Mouse (Mus musculus): ENCODE measurements around the gene Crk. TPM values are rescaled to one million over a fixed set of nuclear protein-coding genes. Genes with fewer than 3 reads are reported as not detected.

Gene Crk
- polyA plus RNA-seq, 1 experiment = 91.5 TPM

GRCm38 (mm10) chr11:75741615-75742014 lies 62.6 kb downstream of the Crk start:
- H3K4me3 ChIP-seq (ENCODE audit: low read depth, low read length) = no peak overlapping the region
- TF ChIP-seq POLR2A (IDR thresholded peaks at IDR 0.05; ENCODE audit: insufficient read depth, low read length) (no peak), CTCF (IDR thresholded peaks at IDR 0.05; ENCODE audit: low read depth, low read length) (no peak), EP300 (IDR thresholded peaks at IDR 0.05; ENCODE audit: insufficient read depth, low read depth, low read length) (no peak)
- H3K36me3 ChIP-seq (ENCODE audit: control insufficient read depth, insufficient read depth, low read length, poor library complexity, severe bottlenecking) = peaks cover 50% of the 10 kb centered on the region
- H3K27me3 ChIP-seq (ENCODE audit: control insufficient read depth, insufficient read depth, low read length, poor library complexity, severe bottlenecking) = no peaks in the 10 kb centered on the region
- no peaks in the 10 kb centered on the region for H3K9me3 ChIP-seq (replicated peaks; ENCODE audit: control insufficient read depth, insufficient read depth, low read length, poor library complexity, severe bottlenecking)
- H3K27ac ChIP-seq (ENCODE audit: insufficient read depth, low read length) = no peak overlapping the region
- H3K9ac ChIP-seq (ENCODE audit: low read depth, poor library complexity, severe bottlenecking) = 0 out of 2 replicates have a peak overlapping the region, but pooled peaks have one; percentile 52
- H3K4me1 ChIP-seq (ENCODE audit: control insufficient read depth, insufficient read depth, low read length) = peaks cover 8% of the 10 kb centered on the region

- no peak overlapping the region for H3K9ac ChIP-seq (ENCODE audit: low read depth, poor library complexity, severe bottlenecking)
- peaks cover 44% of the 10 kb centered on the region for H3K36me3 ChIP-seq (ENCODE audit: control insufficient read depth, insufficient read depth, low read length, poor library complexity, severe bottlenecking)
- TF ChIP-seq EP300 (IDR thresholded peaks at IDR 0.05; ENCODE audit: insufficient read depth, low read depth, low read length) (no peak), CTCF (IDR thresholded peaks at IDR 0.05; ENCODE audit: low read depth, low read length) (no peak), POLR2A (IDR thresholded peaks at IDR 0.05; ENCODE audit: insufficient read depth, low read length) (no peak)
Observed at GRCm38 (mm10) chr11:75744761-75745160, 65.7 kb downstream of the Crk start.

GRCm38 (mm10) chr11:75750537-75750936 lies 71.5 kb downstream of the Crk start:
- H3K36me3 ChIP-seq (ENCODE audit: control insufficient read depth, insufficient read depth, low read length, poor library complexity, severe bottlenecking) = peaks cover 60% of the 10 kb centered on the region
- H3K9me3 ChIP-seq (replicated peaks; ENCODE audit: control insufficient read depth, insufficient read depth, low read length, poor library complexity, severe bottlenecking) = no peaks in the 10 kb centered on the region
- H3K4me1 ChIP-seq (ENCODE audit: control insufficient read depth, insufficient read depth, low read length) = peaks cover 11% of the 10 kb centered on the region
- no peak overlapping the region for H3K27ac ChIP-seq (ENCODE audit: insufficient read depth, low read length)
- no peak overlapping the region for H3K4me3 ChIP-seq (ENCODE audit: low read depth, low read length)
- TF ChIP-seq EP300 (IDR thresholded peaks at IDR 0.05; ENCODE audit: insufficient read depth, low read depth, low read length) (no peak), CTCF (IDR thresholded peaks at IDR 0.05; ENCODE audit: low read depth, low read length) (no peak), POLR2A (IDR thresholded peaks at IDR 0.05; ENCODE audit: insufficient read depth, low read length) (no peak)
- H3K9ac ChIP-seq (ENCODE audit: low read depth, poor library complexity, severe bottlenecking) = no peak overlapping the region
- H3K27me3 ChIP-seq (ENCODE audit: control insufficient read depth, insufficient read depth, low read length, poor library complexity, severe bottlenecking) = no peaks in the 10 kb centered on the region

More at GRCm38 (mm10) chr11:75744761-75745160, 65.7 kb downstream of the Crk start:
- no peak overlapping the region for H3K4me3 ChIP-seq (ENCODE audit: low read depth, low read length)
- H3K27ac ChIP-seq (ENCODE audit: insufficient read depth, low read length) = no peak overlapping the region
- no peaks in the 10 kb centered on the region for H3K27me3 ChIP-seq (ENCODE audit: control insufficient read depth, insufficient read depth, low read length, poor library complexity, severe bottlenecking)
- no peaks in the 10 kb centered on the region for H3K9me3 ChIP-seq (replicated peaks; ENCODE audit: control insufficient read depth, insufficient read depth, low read length, poor library complexity, severe bottlenecking)
- peaks cover 14% of the 10 kb centered on the region for H3K4me1 ChIP-seq (ENCODE audit: control insufficient read depth, insufficient read depth, low read length)

- no peaks in the 10 kb centered on the region for H3K27me3 ChIP-seq (ENCODE audit: control insufficient read depth, insufficient read depth, low read length, poor library complexity, severe bottlenecking)
- no peak overlapping the region for H3K9ac ChIP-seq (ENCODE audit: low read depth, poor library complexity, severe bottlenecking)
- TF ChIP-seq CTCF (IDR thresholded peaks at IDR 0.05; ENCODE audit: low read depth, low read length) = no peak
- TF ChIP-seq POLR2A (IDR thresholded peaks at IDR 0.05; ENCODE audit: insufficient read depth, low read length) = no peak
- TF ChIP-seq EP300 (IDR thresholded peaks at IDR 0.05; ENCODE audit: insufficient read depth, low read depth, low read length) = no peak
- H3K9me3 ChIP-seq (replicated peaks; ENCODE audit: control insufficient read depth, insufficient read depth, low read length, poor library complexity, severe bottlenecking) = no peaks in the 10 kb centered on the region
- H3K36me3 ChIP-seq (ENCODE audit: control insufficient read depth, insufficient read depth, low read length, poor library complexity, severe bottlenecking) = peaks cover 64% of the 10 kb centered on the region
- H3K4me3 ChIP-seq (ENCODE audit: low read depth, low read length) = no peak overlapping the region
- peaks cover 11% of the 10 kb centered on the region for H3K4me1 ChIP-seq (ENCODE audit: control insufficient read depth, insufficient read depth, low read length)
- H3K27ac ChIP-seq (ENCODE audit: insufficient read depth, low read length) = peak overlapping the region; percentile 28; the same call in 1 of the 2 replicates
Observed at GRCm38 (mm10) chr11:75751082-75751481, 72.0 kb downstream of the Crk start.

Other genes with a start within 250 kb of the Crk start
- not detected in 2 replicates for gene Serpinf2, start 239.7 kb upstream of the Crk start, polyA plus RNA-seq (2011; ENCODE audit: insufficient read depth, insufficient read length, low read depth, missing spikeins)
- 4.9 and 8.4 TPM in 2 replicates for gene Wdr81, start 224.5 kb upstream of the Crk start, polyA plus RNA-seq (2011; ENCODE audit: insufficient read depth, insufficient read length, low read depth, missing spikeins)
- gene Tlcd2, start 217.5 kb upstream of the Crk start, polyA plus RNA-seq (2011; ENCODE audit: insufficient read depth, insufficient read length, low read depth, missing spikeins) = 3.6 and 6.8 TPM in 2 replicates
- gene Prpf8, start 192.4 kb upstream of the Crk start, polyA plus RNA-seq (2011; ENCODE audit: insufficient read depth, insufficient read length, low read depth, missing spikeins) = 210 and 212 TPM in 2 replicates
- gene Rilp, start 169.2 kb upstream of the Crk start, polyA plus RNA-seq (2011; ENCODE audit: insufficient read depth, insufficient read length, low read depth, missing spikeins) = not detected in 2 replicates
- 0.76 and 1.0 TPM in 2 replicates for gene Scarf1, start 165.7 kb upstream of the Crk start, polyA plus RNA-seq (2011; ENCODE audit: insufficient read depth, insufficient read length, low read depth, missing spikeins)
- 11.3 and 17.5 TPM in 2 replicates for gene Slc43a2, start 147.6 kb upstream of the Crk start, polyA plus RNA-seq (2011; ENCODE audit: insufficient read depth, insufficient read length, low read depth, missing spikeins)
- 70.5 and 71.4 TPM in 2 replicates for gene Pitpna, start 91.2 kb upstream of the Crk start, polyA plus RNA-seq (2011; ENCODE audit: insufficient read depth, insufficient read length, low read depth, missing spikeins)
- 20.5 and 22.6 TPM in 2 replicates for gene Inpp5k, start 48.3 kb upstream of the Crk start, polyA plus RNA-seq (2011; ENCODE audit: insufficient read depth, insufficient read length, low read depth, missing spikeins)
- gene Myo1c, start 28.8 kb upstream of the Crk start, polyA plus RNA-seq (2011; ENCODE audit: insufficient read depth, insufficient read length, low read depth, missing spikeins) = 78.7 and 82.9 TPM in 2 replicates
- 1,329 and 1,367 TPM in 2 replicates for gene Ywhae, start 53.6 kb downstream of the Crk start, polyA plus RNA-seq (2011; ENCODE audit: insufficient read depth, insufficient read length, low read depth, missing spikeins)
- 0.15 and 0.22 TPM in 2 replicates for gene Doc2b, start 116.8 kb downstream of the Crk start, polyA plus RNA-seq (2011; ENCODE audit: insufficient read depth, insufficient read length, low read depth, missing spikeins)